Mouse (Mus musculus): ENCODE results near the gene Tulp3. TPM values are rescaled to one million over a fixed set of nuclear protein-coding genes. Genes with fewer than 3 reads are reported as not detected.

Tulp3 gene
- total and polyA plus RNA-seq, 3 experiments: 3.7 to 13.1 (median 5.5) TPM

DNA sequence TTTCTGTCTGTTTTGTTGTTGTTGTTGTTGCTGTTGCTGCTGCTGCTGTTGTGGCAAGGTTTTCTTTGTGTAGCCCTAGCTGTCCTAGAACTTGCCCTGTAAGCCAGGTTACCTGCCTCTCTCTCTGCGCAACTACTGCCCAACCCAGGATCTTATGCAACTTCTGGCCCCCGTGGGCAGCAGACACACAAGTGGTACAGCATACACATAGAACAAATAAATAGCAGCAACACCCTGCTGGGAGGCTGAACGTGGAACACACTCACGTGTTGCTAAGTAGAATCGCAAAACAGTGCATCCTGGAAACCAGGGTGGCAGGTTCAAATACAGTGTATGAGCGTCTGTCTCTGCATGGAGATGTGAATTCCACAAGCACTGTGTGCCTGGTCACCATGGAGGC, 67.0 kb downstream of the Tulp3 start:
- no peaks in the 10 kb centered on the region for H3K9me3 ChIP-seq (replicated peaks; ENCODE audit: low read length)
- dilution Hi-C loops (cut with MboI; ENCODE audit: extremely low pct_ligation_motif_present, extremely low pct_unique_long_range_greater_than_20kb, low sequenced_read_pairs) (no loop called here), in situ Hi-C loops (cut with MboI; ENCODE audit: low pct_ligation_motif_present, low pct_unique_long_range_greater_than_20kb, low sequenced_read_pairs) (no loop called here)
- no peak overlapping the region for H3K4me2 ChIP-seq (ENCODE audit: insufficient read depth, low read depth, poor library complexity, severe bottlenecking)
- no peak for DNase-seq (ENCODE audit: extremely low read depth)
- H3K4me1 ChIP-seq (ENCODE audit: control insufficient read depth in 1 of 2, insufficient read depth in 2 of 2): no peaks in the 10 kb centered on the region
- H3K27me3 ChIP-seq (replicated peaks): no peaks in the 10 kb centered on the region
- TF ChIP-seq POLR2A (IDR thresholded peaks at IDR 0.05; ENCODE audit: low read depth, low read length) (no peak), BHLHE40 (IDR thresholded peaks at IDR 0.05; ENCODE audit: low read depth, low read length) (no peak), ZNF384 (IDR thresholded peaks at IDR 0.05; ENCODE audit: low read depth, low read length) (no peak), SIN3A (IDR thresholded peaks at IDR 0.05; ENCODE audit: low read length) (no peak), JUN (IDR thresholded peaks at IDR 0.05; ENCODE audit: insufficient read depth, low read depth, low read length) (no peak), USF2 (conservative IDR thresholded peaks at IDR 0.05; ENCODE audit: low read depth, low read length) (no peak), SMC3 (IDR thresholded peaks at IDR 0.05; ENCODE audit: low read depth, low read length) (no peak), ZKSCAN1 (IDR thresholded peaks at IDR 0.05; ENCODE audit: borderline replicate concordance, low read depth, low read length) (no peak), CHD2 (IDR thresholded peaks at IDR 0.05; ENCODE audit: low read length) (no peak), MYC (IDR thresholded peaks at IDR 0.05; ENCODE audit: low read depth, low read length) (no peak), MAFK (IDR thresholded peaks at IDR 0.05; ENCODE audit: insufficient replicate concordance, low read length) (no peak), CTCF (conservative IDR thresholded peaks at IDR 0.05 in 1 of 2, IDR thresholded peaks at IDR 0.05 in 1 of 2; ENCODE audit: low read depth in 2 of 2, low read length in 2 of 2) (no peak)
- H3K79me2 ChIP-seq (replicated peaks; ENCODE audit: control insufficient read depth, extremely low read depth, insufficient read depth, poor library complexity, severe bottlenecking): no peaks in the 10 kb centered on the region
- H3K36me3 ChIP-seq (replicated peaks in 1 of 2; ENCODE audit: control insufficient read depth in 1 of 2, insufficient read depth in 1 of 2, low read length in 1 of 2): no peaks in the 10 kb centered on the region
- H3K27ac ChIP-seq (ENCODE audit: insufficient read depth, low read depth): no peak overlapping the region
- no peak overlapping the region for H3K9ac ChIP-seq (ENCODE audit: insufficient read depth, low read depth)
- no peak overlapping the region for H3K4me3 ChIP-seq (replicated peaks in 1 of 3; ENCODE audit: low read depth in 2 of 3, low read length in 2 of 3, poor library complexity in 1 of 3)

DNA sequence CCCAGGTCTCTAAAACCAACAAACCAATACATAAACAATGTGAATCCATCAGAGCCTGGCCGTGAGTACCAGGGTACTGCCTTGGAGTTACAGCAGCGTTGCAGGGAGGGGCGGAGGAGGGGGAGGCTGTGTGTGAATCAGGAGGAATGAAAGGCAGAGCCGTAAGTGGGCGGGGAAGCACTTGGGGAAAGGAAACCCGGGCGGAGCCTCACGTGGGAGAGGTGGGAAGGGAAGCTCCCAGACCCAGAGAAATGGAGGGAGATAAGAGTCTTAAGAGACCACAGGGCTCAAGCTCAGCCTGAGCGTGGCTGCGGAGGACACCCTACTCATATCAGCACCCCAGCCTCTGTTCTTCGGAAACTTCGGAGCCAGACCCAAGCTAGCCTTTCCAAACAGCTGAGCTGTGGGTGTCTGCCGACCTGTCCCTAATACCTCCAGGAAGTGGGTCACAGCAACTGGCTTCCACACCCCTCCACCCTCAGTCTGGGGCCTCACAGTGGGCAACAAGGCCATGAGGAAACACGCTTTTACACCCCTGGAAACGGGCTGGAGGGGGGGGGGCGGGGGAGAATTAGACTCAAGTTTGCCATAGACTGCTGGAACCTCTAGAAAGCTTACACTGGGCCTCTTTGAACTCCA, 69.7 kb downstream of the Tulp3 start:
- Histone ChIP-seq H3K27me3 (replicated peaks) (no peaks in the 10 kb centered on the region), H3K9ac (ENCODE audit: insufficient read depth, low read depth) (no peak overlapping the region), H3K79me2 (replicated peaks; ENCODE audit: control insufficient read depth, extremely low read depth, insufficient read depth, poor library complexity, severe bottlenecking) (no peaks in the 10 kb centered on the region), H3K4me1 (ENCODE audit: control insufficient read depth in 1 of 2, insufficient read depth in 2 of 2) (no peaks in the 10 kb centered on the region), H3K36me3 (replicated peaks in 1 of 2; ENCODE audit: control insufficient read depth in 1 of 2, insufficient read depth in 1 of 2, low read length in 1 of 2) (no peaks in the 10 kb centered on the region), H3K9me3 (replicated peaks; ENCODE audit: low read length) (no peaks in the 10 kb centered on the region), H3K4me2 (ENCODE audit: insufficient read depth, low read depth, poor library complexity, severe bottlenecking) (no peak overlapping the region), H3K4me3 (replicated peaks in 1 of 3; ENCODE audit: low read depth in 2 of 3, low read length in 2 of 3, poor library complexity in 1 of 3) (no peak overlapping the region), H3K27ac (ENCODE audit: insufficient read depth, low read depth) (no peak overlapping the region)
- dilution Hi-C loops (cut with MboI; ENCODE audit: extremely low pct_ligation_motif_present, extremely low pct_unique_long_range_greater_than_20kb, low sequenced_read_pairs) (no loop called here), in situ Hi-C loops (cut with MboI; ENCODE audit: low pct_ligation_motif_present, low pct_unique_long_range_greater_than_20kb, low sequenced_read_pairs) (no loop called here)
- no peak for DNase-seq (ENCODE audit: extremely low read depth)
- TF ChIP-seq HCFC1 (IDR thresholded peaks at IDR 0.05; ENCODE audit: low read depth, low read length) (no peak), UBTF (IDR thresholded peaks at IDR 0.05; ENCODE audit: low read depth, low read length) (no peak), USF1 (IDR thresholded peaks at IDR 0.05; ENCODE audit: low read depth, low read length) (no peak), MAFK (IDR thresholded peaks at IDR 0.05; ENCODE audit: insufficient replicate concordance, low read length) (no peak), MAX (IDR thresholded peaks at IDR 0.05; ENCODE audit: low read length) (no peak), TCF12 (IDR thresholded peaks at IDR 0.05; ENCODE audit: low read depth, low read length) (no peak), SMC3 (IDR thresholded peaks at IDR 0.05; ENCODE audit: low read depth, low read length) (no peak), NELFE (IDR thresholded peaks at IDR 0.05; ENCODE audit: low read depth, low read length) (no peak), IRF4 (IDR thresholded peaks at IDR 0.05; ENCODE audit: low read depth, low read length) (no peak), CTCF (conservative IDR thresholded peaks at IDR 0.05 in 1 of 2, IDR thresholded peaks at IDR 0.05 in 1 of 2; ENCODE audit: low read depth in 2 of 2, low read length in 2 of 2) (no peak), CHD2 (IDR thresholded peaks at IDR 0.05; ENCODE audit: low read length) (no peak), BHLHE40 (IDR thresholded peaks at IDR 0.05; ENCODE audit: low read depth, low read length) (no peak), PAX5 (IDR thresholded peaks at IDR 0.05; ENCODE audit: low read length) (no peak), CHD1 (IDR thresholded peaks at IDR 0.05; ENCODE audit: low read depth, low read length) (no peak), SIN3A (IDR thresholded peaks at IDR 0.05; ENCODE audit: low read length) (no peak), RCOR1 (conservative IDR thresholded peaks at IDR 0.05; ENCODE audit: low read depth, low read length) (no peak), POLR2A (IDR thresholded peaks at IDR 0.05; ENCODE audit: low read depth, low read length) (no peak), ZKSCAN1 (IDR thresholded peaks at IDR 0.05; ENCODE audit: borderline replicate concordance, low read depth, low read length) (no peak), RAD21 (IDR thresholded peaks at IDR 0.05; ENCODE audit: low read depth, low read length) (no peak), JUND (conservative IDR thresholded peaks at IDR 0.05; ENCODE audit: low read depth, low read length) (no peak)
